Mouse (Mus musculus): ENCODE results near the gene Gm3045.

Gene Gm3045

GRCm38 (mm10) chr13:56426365-56426764 is at the start of gene Gm3045:
Gm3045 (plus strand) TSS chr13:56426594.
- DNase-seq (ENCODE audit: low spot score), result no peak

GRCm38 (mm10) chr13:56380855-56381685 is 45.3 kb upstream of the Gm3045 start:
- DNase-seq (ENCODE audit: low spot score), result no peak

GRCm38 (mm10) chr13:56383406-56383805 is 43.0 kb upstream of the Gm3045 start:
- no peak for DNase-seq (ENCODE audit: low spot score)

- peak; percentile 5 for DNase-seq (ENCODE audit: low spot score)
These were observed 40.0 kb upstream of the Gm3045 start for GRCm38 (mm10) chr13:56386411-56386810.

GRCm38 (mm10) chr13:56387374-56387773 is 39.0 kb upstream of the Gm3045 start:
- no peak for DNase-seq (ENCODE audit: low spot score)

- no peak for DNase-seq (ENCODE audit: low spot score)
These were observed 38.4 kb upstream of the Gm3045 start for GRCm38 (mm10) chr13:56388042-56388441.

GRCm38 (mm10) chr13:56397572-56397971 is 28.8 kb upstream of the Gm3045 start:
- no peak for DNase-seq (ENCODE audit: low spot score)

- no peak for DNase-seq (ENCODE audit: low spot score)
These were observed 25.2 kb upstream of the Gm3045 start for GRCm38 (mm10) chr13:56401186-56401585.

- no peak for DNase-seq (ENCODE audit: low spot score)
These were observed 22.9 kb upstream of the Gm3045 start for GRCm38 (mm10) chr13:56403381-56404086.

- DNase-seq (ENCODE audit: low spot score), result no peak
These were observed 21.8 kb upstream of the Gm3045 start for GRCm38 (mm10) chr13:56404511-56405140.

- no peak for DNase-seq (ENCODE audit: low spot score)
These were observed 14.0 kb upstream of the Gm3045 start for GRCm38 (mm10) chr13:56412286-56412873.

- no peak for DNase-seq (ENCODE audit: low spot score)
These were observed 7.5 kb upstream of the Gm3045 start for GRCm38 (mm10) chr13:56418685-56419483.

- no peak for DNase-seq (ENCODE audit: low spot score)
These were observed 6.9 kb upstream of the Gm3045 start for GRCm38 (mm10) chr13:56419538-56419937.

GRCm38 (mm10) chr13:56422072-56422723 is 4.2 kb upstream of the Gm3045 start:
- DNase-seq (ENCODE audit: low spot score), result peak; percentile 79

GRCm38 (mm10) chr13:56425931-56426330 is 463 bp upstream of the Gm3045 start:
- no peak for DNase-seq (ENCODE audit: low spot score)

- DNase-seq (ENCODE audit: low spot score), result peak; percentile 78
These were observed 2.5 kb downstream of the Gm3045 start for GRCm38 (mm10) chr13:56428724-56429500.

- DNase-seq (ENCODE audit: low spot score), result no peak
These were observed 6.1 kb downstream of the Gm3045 start for GRCm38 (mm10) chr13:56432496-56432895.

- peak; percentile 73 for DNase-seq (ENCODE audit: low spot score)
These were observed 7.1 kb downstream of the Gm3045 start for GRCm38 (mm10) chr13:56433466-56433865.

- no peak for DNase-seq (ENCODE audit: low spot score)
These were observed 7.9 kb downstream of the Gm3045 start for GRCm38 (mm10) chr13:56434311-56434751.

- DNase-seq (ENCODE audit: low spot score), result no peak
These were observed 9.4 kb downstream of the Gm3045 start for GRCm38 (mm10) chr13:56435615-56436287.
